Mouse (Mus musculus) bone marrow macrophage, adult 2 months (primary cell): ENCODE measurements around the gene Calcrl. TPM values are rescaled to one million over a fixed set of nuclear protein-coding genes. Genes with fewer than 3 reads are reported as not detected.
A peak's percentile ranks its signal among the peaks of the same experiment; 100 is the strongest.

Experiments
- H3K27ac ChIP-seq: 2 replicates; pipeline ENCODE4 v1.5.1; 2012; ENCODE audit warnings: low read depth, low read length; ENCODE audit not compliant: insufficient read depth
- H3K4me1 ChIP-seq: 2 replicates; pipeline ENCODE4 v1.6.1; 2012; ENCODE audit warnings: low read length; ENCODE audit not compliant: control insufficient read depth, insufficient read depth
- H3K4me3 ChIP-seq: 2 replicates; pipeline ENCODE4 v1.5.1; 2012; ENCODE audit warnings: mild to moderate bottlenecking, low read length, moderate library complexity; ENCODE audit not compliant: insufficient read depth
- CTCF ChIP-seq: IDR thresholded peaks from 2 replicates; pipeline ENCODE4 v1.5.1; 2012; ENCODE audit warnings: low read depth, mild to moderate bottlenecking, low read length, moderate library complexity
- POLR2A ChIP-seq: IDR thresholded peaks from 2 replicates; pipeline ENCODE4 v1.6.1; 2012; ENCODE audit warnings: mild to moderate bottlenecking, low read depth, low read length, borderline replicate concordance
- polyA plus RNA-seq: library from polyadenylated mRNA; stranded (reverse); fragments of >200 nt; gene quantifications from 2 replicates; pipeline ENCODE4 v1.2.4, GENCODE M21; 2012; ENCODE audit not compliant: missing spikeins, insufficient read depth, insufficient read length

Gene Calcrl
- polyA plus RNA-seq, 1 experiment = 29.1 TPM

DNA sequence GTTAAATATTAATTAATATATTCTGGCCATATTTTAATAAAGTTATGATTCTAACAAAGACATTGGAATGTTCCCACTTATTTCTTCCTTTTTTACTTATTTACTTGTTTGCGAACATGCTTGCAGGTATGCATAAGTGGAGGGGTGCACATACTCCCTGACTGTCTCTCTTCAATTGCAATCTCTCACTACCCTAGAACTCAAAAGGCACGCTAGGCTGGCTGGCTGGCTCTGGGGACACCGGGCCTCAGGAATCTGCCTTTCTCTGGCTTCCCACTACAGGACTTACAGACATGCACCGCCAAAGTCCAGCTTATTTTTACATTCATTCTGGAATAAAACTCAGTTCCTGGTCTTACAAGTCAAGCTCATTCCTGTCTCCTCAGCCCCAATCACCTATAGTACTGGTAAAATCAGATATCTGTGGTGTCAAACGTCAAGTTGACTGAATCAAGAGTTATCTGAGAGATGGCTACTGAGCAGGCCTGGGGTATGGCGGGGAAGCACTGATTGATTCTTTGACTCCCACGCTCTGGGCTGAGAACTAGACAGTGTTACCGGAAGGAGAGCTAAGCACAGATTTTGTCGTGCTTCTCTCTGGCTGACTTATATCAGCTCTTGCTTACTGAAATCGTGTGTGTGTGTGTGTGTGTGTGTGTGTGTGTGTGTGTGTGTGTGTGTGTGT lies 29.5 kb upstream of the Calcrl start:
- TF ChIP-seq CTCF (no peak), POLR2A (no peak)
- Histone ChIP-seq H3K4me1 (peaks cover 3% of the 10 kb centered on the region), H3K27ac (no peak overlapping the region), H3K4me3 (no peak overlapping the region)

DNA sequence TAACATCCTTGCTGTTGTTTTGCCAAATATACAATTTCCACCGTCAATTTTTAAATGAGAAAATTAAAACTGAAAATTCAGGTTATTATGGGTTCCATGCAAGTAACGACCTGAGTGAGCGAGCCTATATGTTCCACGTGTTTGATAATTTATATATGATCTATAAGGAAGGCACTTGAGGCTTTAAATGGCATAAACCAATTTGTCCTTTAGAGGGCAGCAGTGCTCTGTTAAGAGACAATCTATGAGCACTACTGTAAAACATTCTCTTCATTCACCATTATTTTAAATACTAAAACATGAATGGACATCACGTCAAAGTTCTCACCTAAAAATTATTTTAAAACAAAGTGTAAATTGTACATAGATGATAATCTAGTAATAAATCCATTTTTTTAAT lies 28.8 kb upstream of the Calcrl start:
- Histone ChIP-seq H3K4me3 (no peak overlapping the region), H3K4me1 (no peaks in the 10 kb centered on the region), H3K27ac (no peak overlapping the region)
- no peak for TF ChIP-seq POLR2A
- TF ChIP-seq CTCF = no peak

DNA sequence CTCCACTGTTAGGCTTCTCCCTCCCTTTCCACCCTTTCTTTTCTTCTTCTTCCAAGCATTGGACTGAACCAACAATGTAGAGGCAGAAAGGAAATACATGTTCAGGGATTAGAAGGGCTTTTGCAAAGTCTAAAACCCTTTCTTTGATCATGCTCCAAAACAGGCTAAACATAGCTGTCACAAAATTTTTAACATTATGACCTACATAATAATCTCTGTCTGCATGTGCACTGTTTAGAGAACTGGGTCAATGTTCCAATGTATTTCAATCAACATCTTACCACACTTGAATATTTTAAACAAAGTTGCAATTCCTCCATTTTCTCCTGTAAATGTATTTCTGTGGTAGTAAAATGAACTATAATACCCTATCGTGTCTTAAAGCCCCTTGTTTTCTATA lies 20.3 kb upstream of the Calcrl start:
- TF ChIP-seq POLR2A = no peak
- TF ChIP-seq CTCF = no peak
- Histone ChIP-seq H3K4me3 (no peak overlapping the region), H3K4me1 (peaks cover 7% of the 10 kb centered on the region), H3K27ac (no peak overlapping the region)

DNA sequence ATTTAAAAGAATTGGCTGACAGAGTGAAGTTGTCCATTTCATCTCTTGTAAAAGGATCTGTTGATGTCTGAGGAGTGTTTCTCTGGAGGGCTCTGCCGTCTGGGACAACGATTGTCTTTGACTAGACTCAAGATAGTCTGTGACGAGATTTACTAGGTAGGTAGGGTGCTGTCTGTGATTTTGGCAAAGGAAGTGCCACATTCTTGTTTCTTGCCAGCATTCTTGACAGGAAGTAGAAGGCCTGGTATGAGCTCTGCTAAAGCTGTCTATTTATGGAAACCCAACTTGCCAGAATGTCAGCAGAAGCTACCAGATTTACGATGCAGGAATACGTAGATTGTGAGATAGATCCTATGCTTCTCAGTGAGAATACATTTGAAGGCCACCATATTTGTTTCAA lies 16.7 kb upstream of the Calcrl start:
- Histone ChIP-seq H3K4me1 (peaks cover 7% of the 10 kb centered on the region), H3K4me3 (no peak overlapping the region), H3K27ac (no peak overlapping the region)
- TF ChIP-seq CTCF = no peak
- no peak for TF ChIP-seq POLR2A

DNA sequence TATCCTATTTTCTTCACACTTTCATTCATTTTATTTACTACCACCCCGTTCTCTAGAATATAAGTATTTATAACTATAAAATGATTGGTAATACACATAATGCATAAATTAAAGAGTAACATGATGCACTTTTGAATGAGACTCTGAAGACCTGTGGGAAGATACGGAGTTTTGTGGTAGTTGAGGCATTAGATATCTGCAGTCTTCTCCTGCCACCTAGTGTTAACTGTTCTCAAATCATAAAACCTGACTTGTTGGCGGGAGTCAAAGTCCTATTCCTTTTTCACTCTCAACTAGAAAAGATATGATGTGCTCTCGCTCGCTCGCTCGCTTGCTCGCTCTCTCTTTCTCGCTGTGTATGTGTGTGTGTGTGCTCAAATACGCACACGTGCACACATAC lies 4.5 kb upstream of the Calcrl start:
- no peak for TF ChIP-seq CTCF
- no peak for TF ChIP-seq POLR2A
- peaks cover 4% of the 10 kb centered on the region for H3K4me1 ChIP-seq
- no peak overlapping the region for H3K27ac ChIP-seq
- H3K4me3 ChIP-seq = no peak overlapping the region

DNA sequence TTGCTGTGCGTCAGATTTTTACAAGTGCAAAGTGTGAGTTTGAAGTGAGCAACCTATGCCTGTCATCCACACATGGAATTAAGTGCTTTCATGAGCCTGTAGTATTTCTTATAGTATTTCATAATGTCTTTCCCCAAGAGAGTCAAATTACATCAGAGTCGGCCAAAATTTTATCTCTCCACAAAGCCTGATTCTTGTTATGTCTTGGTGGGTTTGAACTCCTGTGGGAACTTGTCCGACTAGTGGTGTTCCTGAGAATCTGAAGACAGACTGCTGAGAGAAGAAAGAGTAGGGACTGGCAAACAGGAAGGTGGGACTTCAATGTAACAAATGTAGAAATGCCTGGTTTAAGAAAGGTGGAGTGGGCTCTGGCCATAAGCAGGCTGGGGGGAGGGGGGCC lies 3.6 kb upstream of the Calcrl start:
- Histone ChIP-seq H3K4me1 (peaks cover 4% of the 10 kb centered on the region), H3K4me3 (no peak overlapping the region)
- TF ChIP-seq CTCF (no peak), POLR2A (no peak)

DNA sequence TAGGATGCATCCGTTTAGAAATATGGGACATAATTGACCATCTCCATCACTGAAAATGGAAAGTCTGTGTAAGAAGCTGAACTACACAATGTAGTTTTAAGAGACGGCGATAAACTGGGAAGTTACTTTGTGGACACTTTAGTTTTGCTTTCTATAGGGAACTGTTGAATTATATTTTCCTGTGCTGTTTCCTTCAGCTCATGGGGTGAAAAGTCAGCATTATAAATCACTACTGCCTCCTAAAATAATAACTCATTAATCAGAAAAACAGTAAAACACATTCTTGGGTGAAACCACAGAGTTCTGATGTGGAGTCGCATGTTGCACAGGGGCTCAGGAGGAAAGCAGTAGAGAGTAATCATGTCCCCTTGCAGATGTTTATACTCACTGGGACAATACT lies 1.3 kb upstream of the Calcrl start:
- TF ChIP-seq POLR2A (no peak), CTCF (no peak)
- Histone ChIP-seq H3K27ac (peak overlapping the region; percentile 95), H3K4me3 (peak overlapping the region; percentile 55), H3K4me1 (peaks cover 4% of the 10 kb centered on the region)

More for the DNA sequence above, 3.6 kb upstream of the Calcrl start:
- H3K27ac ChIP-seq = no peak overlapping the region

DNA sequence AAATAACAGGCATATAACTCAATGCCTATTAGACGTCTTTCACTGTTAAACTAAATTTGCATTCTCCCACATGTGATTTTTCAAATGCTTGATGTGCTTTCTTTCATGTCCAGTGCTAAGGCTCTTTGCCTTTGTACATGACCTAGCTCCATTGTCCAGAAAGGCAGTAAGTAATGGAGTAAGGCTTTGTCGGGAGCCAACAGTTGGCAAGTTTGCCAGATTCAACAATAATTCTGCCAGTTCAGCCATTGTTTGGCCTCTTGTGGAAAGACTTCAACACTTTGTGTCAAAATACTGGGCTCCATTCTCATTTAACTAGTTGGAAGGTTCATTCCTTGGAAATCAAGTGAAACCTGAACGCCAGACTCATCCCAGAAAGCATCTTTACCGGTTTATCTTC lies 8.7 kb downstream of the Calcrl start:
- no peak overlapping the region for H3K27ac ChIP-seq
- no peak for TF ChIP-seq CTCF
- TF ChIP-seq POLR2A = no peak
- 0 out of 2 replicates have a peak, but pooled peaks cover 1% of the 10 kb centered on the region for H3K4me1 ChIP-seq
- H3K4me3 ChIP-seq = no peak overlapping the region

DNA sequence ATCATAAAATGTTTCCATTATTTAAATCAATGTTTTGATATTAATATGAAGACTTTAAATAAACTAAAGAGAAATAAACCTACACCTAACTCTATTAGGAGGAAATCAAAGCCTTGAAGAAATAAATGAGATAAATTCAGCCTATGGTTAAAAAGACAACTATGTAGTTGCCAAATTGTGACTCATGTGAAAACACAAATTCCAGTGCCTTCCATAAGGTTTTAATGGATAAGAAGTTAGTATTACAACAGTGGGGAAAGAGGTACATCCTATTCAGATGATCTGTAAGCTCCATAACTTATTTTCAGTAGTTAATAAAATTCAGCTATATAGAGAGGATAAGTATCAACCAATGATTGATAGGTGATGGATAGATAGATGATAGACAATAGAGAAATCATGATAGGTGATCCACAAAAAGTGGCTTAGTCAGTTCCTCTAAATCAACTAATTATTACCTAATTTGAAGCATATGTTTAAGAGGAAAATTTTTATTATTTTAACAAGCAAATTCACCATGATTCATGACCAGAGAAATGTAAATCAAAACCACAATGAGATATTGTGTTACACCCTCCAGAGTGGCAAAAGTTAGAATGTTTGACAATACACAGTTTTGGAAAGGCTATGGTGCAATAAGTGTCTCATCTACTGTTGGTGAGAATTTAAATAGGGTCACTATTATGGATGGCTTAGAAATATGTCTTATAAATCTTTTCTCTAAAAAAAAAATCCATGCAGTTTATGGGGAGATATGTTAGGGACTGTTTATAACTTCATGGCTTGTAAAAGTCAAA lies 15.2 kb downstream of the Calcrl start:
- TF ChIP-seq POLR2A = no peak
- TF ChIP-seq CTCF = no peak
- Histone ChIP-seq H3K4me1 (no peaks in the 10 kb centered on the region), H3K27ac (no peak overlapping the region), H3K4me3 (no peak overlapping the region)

DNA sequence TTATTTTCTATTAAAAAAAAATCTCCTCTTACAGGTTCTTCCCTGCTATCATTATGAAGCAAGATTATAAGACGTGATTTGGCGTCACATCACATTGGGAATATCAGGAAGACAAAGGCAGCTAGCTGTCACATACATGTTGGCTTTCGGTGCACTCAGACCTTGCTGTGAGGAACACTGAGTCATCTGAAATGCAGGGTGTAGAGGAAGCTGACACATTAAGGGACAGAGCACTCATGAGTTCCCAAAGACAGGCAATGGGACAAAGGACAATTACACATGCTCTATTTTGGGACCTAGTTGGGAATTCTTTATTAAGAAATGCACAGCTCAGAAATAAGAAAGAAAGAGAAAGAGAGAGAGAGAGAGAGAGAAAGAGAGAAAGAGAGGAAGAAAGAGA lies 20.4 kb downstream of the Calcrl start:
- Histone ChIP-seq H3K4me3 (no peak overlapping the region), H3K27ac (no peak overlapping the region), H3K4me1 (no peaks in the 10 kb centered on the region; the same call in 1 of the 2 replicates)
- TF ChIP-seq CTCF (no peak), POLR2A (no peak)
